In genomic region chr10:21054432-21055166, GRCm38 (mm10) we compare ENCODE assay signal across 9 mouse cellular contexts.
DNase-seq lines count a peak whose midpoint lies in the region; ATAC-seq and TF ChIP-seq lines count a peak whose summit lies in the region.
"Had no signal": no experiment of that assay in that cellular context is flagged by ENCODE, and none has a peak within 500 bp of the region (broad histone marks: within the 10 kb centered on the region; RNA-seq: fewer than 3 reads in every experiment).

No protein-coding gene starts in this region.

- no peak overlapping the region for H3K9ac ChIP-seq in heart, embryonic 11.5 days (ENCODE audit: low read depth, low read length)
- no peak overlapping the region for H3K9ac ChIP-seq in heart, adult 2 months (ENCODE audit: low read depth, low read length)
- H3K9ac ChIP-seq in intestine, embryonic 16.5 days (ENCODE audit: low read depth, low read length), result no peak overlapping the region

- no peaks in the 10 kb centered on the region for H3K79me2 ChIP-seq in heart, adult 2 months (replicated peaks; ENCODE audit: control insufficient read depth, insufficient read depth, low read length)

- peak overlapping the region; percentile 32 for H3K4me3 ChIP-seq in heart, embryonic 11.5 days (ENCODE audit: low read depth, low read length)
- H3K4me3 ChIP-seq in heart, adult 2 months, result no peak overlapping the region
- H3K4me3 ChIP-seq in thymus, adult 2 months (ENCODE audit: control insufficient read depth, insufficient read depth, low read length), result no peak overlapping the region
- no peak overlapping the region for H3K4me3 ChIP-seq in intestine, embryonic 16.5 days (ENCODE audit: low read length)
- H3K4me3 ChIP-seq: myocyte had no signal

- intact Hi-C loops in heart, adult 2 months (cut with DNase I), result no loop called here

- no peak for TF ChIP-seq EP300 in heart, adult 2 months (IDR thresholded peaks at IDR 0.05; ENCODE audit: insufficient read depth, low read depth, low read length)

- peak overlapping the region; percentile 63 for H3K4me2 ChIP-seq in heart, embryonic 11.5 days
- H3K4me2 ChIP-seq in intestine, embryonic 16.5 days (ENCODE audit: low read depth, low read length), result no peak overlapping the region; the same call in 1 of the 2 replicates

- H3K27ac ChIP-seq in heart, embryonic 11.5 days (ENCODE audit: low read depth, low read length), result no peak overlapping the region
- H3K27ac ChIP-seq in heart, adult 2 months, result no peak overlapping the region
- peak overlapping the region; percentile 41 for H3K27ac ChIP-seq in thymus, adult 2 months (ENCODE audit: control insufficient read depth, insufficient read depth, low read length)
- H3K27ac ChIP-seq in intestine, embryonic 16.5 days (ENCODE audit: low read length), result no peak overlapping the region

- H3K9me3 ChIP-seq in heart, embryonic 11.5 days (replicated peaks; ENCODE audit: control insufficient read depth, low read length), result no peaks in the 10 kb centered on the region
- H3K9me3 ChIP-seq in intestine, embryonic 16.5 days (ENCODE audit: control insufficient read depth, low read length), result no peaks in the 10 kb centered on the region

- WGBS in heart, embryonic 11.5 days (ENCODE audit: insufficient replicate concordance), result 11% methylated on average over 8 of the region's 8 CpGs
- WGBS in heart, adult 2 months, result 41% methylated on average over 8 of the region's 8 CpGs
- WGBS in thymus, adult 2 months, result 14% methylated on average over 8 of the region's 8 CpGs
- WGBS in intestine, embryonic 16.5 days, result 36% methylated on average over 8 of the region's 8 CpGs

- 0 out of 2 replicates have a peak, but pooled peaks cover 3% of the 10 kb centered on the region for H3K4me1 ChIP-seq in heart, embryonic 11.5 days (ENCODE audit: control insufficient read depth, insufficient read depth, low read length)
- no peaks in the 10 kb centered on the region for H3K4me1 ChIP-seq in heart, adult 2 months (ENCODE audit: control insufficient read depth, insufficient read depth, low read length)
- H3K4me1 ChIP-seq in thymus, adult 2 months (replicated peaks; ENCODE audit: control insufficient read depth, insufficient read depth, low read length), result peaks cover 25% of the 10 kb centered on the region
- H3K4me1 ChIP-seq in intestine, embryonic 16.5 days (ENCODE audit: control insufficient read depth, insufficient read depth, low read length), result peaks cover 6% of the 10 kb centered on the region; the same call in 1 of the 2 replicates

- H3K36me3 ChIP-seq in heart, embryonic 11.5 days (ENCODE audit: control insufficient read depth, insufficient read depth, low read length), result no peaks in the 10 kb centered on the region
- H3K36me3 ChIP-seq in heart, adult 2 months (ENCODE audit: control insufficient read depth, insufficient read depth, low read length), result no peaks in the 10 kb centered on the region
- no peaks in the 10 kb centered on the region for H3K36me3 ChIP-seq in thymus, adult 2 months (ENCODE audit: control insufficient read depth, insufficient read depth, low read length)
- no peaks in the 10 kb centered on the region for H3K36me3 ChIP-seq in intestine, embryonic 16.5 days (ENCODE audit: control insufficient read depth, insufficient read depth, low read length)

- no peak for ATAC-seq in heart, embryonic 11.5 days (replicated peaks; ENCODE audit: insufficient number of reproducible peaks, low FRiP score, low TSS enrichment)
- ATAC-seq in intestine, embryonic 16.5 days, result peak; percentile 13; the same call in 1 of the 2 replicates

- no peak for TF ChIP-seq POLR2A in heart, adult 2 months (IDR thresholded peaks at IDR 0.05; ENCODE audit: insufficient read depth, low read depth, low read length)
- TF ChIP-seq POLR2A in thymus, adult 2 months (IDR thresholded peaks at IDR 0.05; ENCODE audit: control insufficient read depth, extremely low read depth, insufficient read depth, low read length, poor library complexity), result no peak

- DNase-seq in heart, adult 2 months, result no peak
- DNase-seq in thymus, adult 2 months, result no peak
- no peak for DNase-seq in thymus, adult 18-20 months
- peak; percentile 58 for DNase-seq in thymus, postnatal 25 days
- no peak for DNase-seq in left cerebral cortex, adult 9 months (ENCODE audit: low spot score in 2 of 2)
- no peak for DNase-seq in kidney, adult 9 months

- H3K27me3 ChIP-seq in heart, embryonic 11.5 days (ENCODE audit: control insufficient read depth, insufficient read depth, low read length), result peaks cover 6% of the 10 kb centered on the region; the same call in 1 of the 2 replicates
- H3K27me3 ChIP-seq in heart, adult 2 months (ENCODE audit: control insufficient read depth, insufficient read depth, low read length), result no peaks in the 10 kb centered on the region
- H3K27me3 ChIP-seq in thymus, adult 2 months (ENCODE audit: control insufficient read depth, insufficient read depth, low read length), result no peaks in the 10 kb centered on the region
- no peaks in the 10 kb centered on the region for H3K27me3 ChIP-seq in intestine, embryonic 16.5 days (replicated peaks; ENCODE audit: control insufficient read depth, insufficient read depth, low read length)

- TF ChIP-seq CTCF in heart, adult 2 months (IDR thresholded peaks at IDR 0.05), result no peak
- TF ChIP-seq CTCF in thymus, adult 2 months (IDR thresholded peaks at IDR 0.05; ENCODE audit: borderline replicate concordance, control insufficient read depth, extremely low read depth, insufficient read depth, low read length, poor library complexity), result no peak
